1 mouse cellular context compared by ENCODE assay signal in the genomic region with DNA sequence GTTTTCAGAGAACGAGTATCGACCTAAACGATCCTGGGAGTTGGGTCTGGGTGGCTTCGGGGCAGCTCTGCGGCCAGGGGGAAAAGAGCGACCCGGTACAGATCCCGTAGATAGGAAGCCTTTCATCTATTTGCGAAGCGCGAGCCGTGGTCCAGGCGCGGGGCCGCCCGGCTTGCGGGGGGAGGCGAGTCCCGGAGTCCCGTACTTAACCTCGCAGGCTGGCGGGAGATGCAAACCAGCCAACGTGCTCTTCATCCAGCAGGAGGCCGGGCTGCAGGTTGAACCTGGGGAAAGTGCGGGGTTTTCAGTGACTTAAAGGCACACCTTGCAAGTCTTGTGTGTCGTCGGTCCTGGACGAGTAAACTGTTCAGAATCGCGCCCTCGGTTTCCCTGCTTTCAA.
TF ChIP-seq lines count a peak whose summit lies in the region.

No protein-coding gene starts in this region.

TF ChIP-seq in CH12.LX, 34 proteins besides CTCF, POLR2A, EP300 and RAD21 (continued from another document):
- no peak; the same call in 1 of the 2 replicates for TF ChIP-seq TCF12 (IDR thresholded peaks at IDR 0.05; ENCODE audit: low read depth, low read length)
- TF ChIP-seq MAX (IDR thresholded peaks at IDR 0.05; ENCODE audit: low read length) = peak; percentile 54; the same call in 1 of the 2 replicates
